Mouse (Mus musculus) midbrain, embryonic 11.5 days (tissue): ENCODE data around the gene Dok3. TPM values are rescaled to one million over a fixed set of nuclear protein-coding genes. Genes with fewer than 3 reads are reported as not detected.

ENCODE experiments used
- ATAC-seq: fragments of 200-750 bp; cut with Nextera tagmentation; 2 replicates; pipeline ENCODE4 v1.8.0; 2017; ENCODE audit warnings: moderate TSS enrichment, moderate library complexity; ENCODE audit not compliant: low FRiP score
- DNase-seq: peaks from one replicate; pipeline ENCODE4 v3.0.0; 2015; ENCODE audit warnings: low spot score; ENCODE audit errors: missing footprints
- H3K27ac ChIP-seq: fragments of 300-500 bp; sonication (generic); 2 replicates; pipeline ENCODE4 v1.5.1; 2014; ENCODE audit warnings: low read depth, low read length
- H3K27me3 ChIP-seq: fragments of 300-500 bp; sonication (generic); 2 replicates; pipeline ENCODE4 v1.6.1; 2014; ENCODE audit warnings: mild to moderate bottlenecking, low read length, moderate library complexity, mixed read lengths; ENCODE audit not compliant: control insufficient read depth, insufficient read depth
- H3K36me3 ChIP-seq: fragments of 300-500 bp; sonication (generic); 2 replicates; pipeline ENCODE4 v1.6.1; 2014; ENCODE audit warnings: mild to moderate bottlenecking, low read length, moderate library complexity, mixed read lengths; ENCODE audit not compliant: control insufficient read depth, insufficient read depth
- H3K4me1 ChIP-seq: fragments of 300-500 bp; sonication (generic); 2 replicates; pipeline ENCODE4 v1.6.1; 2014; ENCODE audit warnings: low read length; ENCODE audit not compliant: control insufficient read depth, insufficient read depth
- H3K4me2 ChIP-seq: fragments of 300-500 bp; sonication (generic); 2 replicates; pipeline ENCODE4 v1.6.1; 2014; ENCODE audit warnings: mild to moderate bottlenecking, moderate library complexity
- H3K4me3 ChIP-seq: fragments of 300-500 bp; sonication (generic); 2 replicates; pipeline ENCODE4 v1.5.1; 2014; ENCODE audit warnings: low read depth, low read length
- H3K9ac ChIP-seq: fragments of 300-500 bp; sonication (generic); 2 replicates; pipeline ENCODE4 v1.6.1; 2014; ENCODE audit warnings: low read length
- H3K9me3 ChIP-seq: fragments of 300-500 bp; sonication (generic); 2 replicates; pipeline ENCODE4 v1.6.1; 2016; ENCODE audit warnings: low read length; ENCODE audit not compliant: control insufficient read depth
- WGBS: fragments of 180-500 bp; shearing (Covaris S2); extraction: QIAGEN DNeasy Blood & Tissue Kit; methylation state at CpG from one replicate; pipeline ENCODE4 v1.1.7; 2014; 5-methylcytosine and 5-hydroxymethylcytosine counted together
- polyA plus RNA-seq: library from polyadenylated mRNA; unstranded; fragments of >200 nt; fragmentation: Nextera tagmentation; extraction: Ambion mirVana; gene quantifications from 2 replicates; pipeline ENCODE4 v1.2.1, GENCODE M21; 2014

Gene Dok3
- polyA plus RNA-seq, 1 experiment from 2014 or later: 1.9 TPM

DNA sequence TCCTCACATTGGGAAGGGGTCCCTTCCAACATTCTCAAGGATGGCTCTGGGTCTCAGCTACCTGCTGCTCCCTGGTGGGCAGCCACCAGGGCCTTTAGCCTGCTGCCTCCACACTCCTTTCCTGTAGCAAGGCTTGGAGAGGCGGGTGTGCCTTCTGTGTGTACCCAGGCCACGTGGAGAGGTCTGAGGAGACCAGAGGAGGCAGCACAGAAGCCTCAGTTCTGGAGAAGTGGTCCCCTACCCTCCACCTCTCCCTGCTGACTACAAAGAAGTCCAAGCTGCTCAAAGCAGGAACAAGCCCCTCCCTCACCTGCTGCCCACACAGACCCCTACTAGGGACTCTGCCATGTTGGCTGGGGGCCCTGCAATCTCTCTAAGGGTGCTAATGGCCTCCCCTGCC is 34.8 kb downstream of the Dok3 start:
- no peak overlapping the region for H3K9ac ChIP-seq
- DNase-seq (peak; percentile 85), ATAC-seq (no peak; the same call in 1 of the 2 replicates)
- H3K9me3 ChIP-seq: no peaks in the 10 kb centered on the region
- H3K4me2 ChIP-seq: no peak overlapping the region
- no peaks in the 10 kb centered on the region for H3K27me3 ChIP-seq
- H3K4me1 ChIP-seq: peaks cover 19% of the 10 kb centered on the region
- 25% methylated on average over 2 of the region's 2 CpGs for WGBS
- H3K36me3 ChIP-seq: peaks cover 9% of the 10 kb centered on the region
- H3K4me3 ChIP-seq: no peak overlapping the region
- no peak overlapping the region for H3K27ac ChIP-seq

DNA sequence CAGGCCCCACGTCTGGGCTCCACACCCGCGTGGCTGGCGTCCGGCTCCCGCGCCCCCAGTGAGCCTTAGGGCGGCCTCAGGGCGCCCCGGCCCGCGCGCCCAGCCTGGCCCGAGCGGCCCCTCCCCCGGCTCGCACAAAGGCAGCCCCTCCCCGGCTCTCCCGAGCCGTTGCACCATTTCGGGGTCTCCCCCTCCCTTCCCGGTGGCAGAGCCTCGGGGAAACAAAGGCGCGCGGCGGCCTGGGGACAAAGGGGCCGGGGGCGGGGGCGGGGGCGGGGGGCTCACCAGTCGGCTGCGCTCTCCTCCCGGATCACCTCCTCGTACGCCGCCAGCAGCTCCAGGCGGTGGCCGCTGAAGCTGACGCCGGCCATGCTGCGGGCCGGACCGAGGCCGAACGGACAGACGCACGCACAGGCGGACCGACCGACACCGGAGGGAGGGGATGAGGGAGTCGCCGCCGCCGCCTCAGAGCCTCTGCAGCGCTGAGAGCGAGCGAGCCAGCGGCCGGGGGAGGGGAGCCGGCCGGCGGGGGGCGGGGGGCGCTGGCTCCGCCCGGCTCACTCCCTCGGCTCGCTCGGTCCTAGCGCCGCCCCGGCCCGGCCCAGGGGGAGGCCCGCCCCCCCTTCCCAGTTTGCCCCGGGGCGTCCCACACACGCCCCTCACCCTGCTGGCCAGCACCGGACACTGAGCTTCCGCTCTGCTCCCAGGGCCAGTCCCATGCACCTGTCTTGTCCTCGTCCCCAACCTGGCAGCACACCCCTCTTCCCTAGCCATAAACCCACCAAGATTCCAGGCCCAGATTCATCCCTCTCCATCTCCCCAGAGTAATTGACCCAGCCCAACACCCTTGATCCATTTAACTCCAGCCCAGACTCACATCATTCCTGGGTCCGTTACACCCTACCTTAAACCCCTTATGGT is 41.3 kb downstream of the Dok3 start, which contains the start of gene Dbn1:
Gene Dbn1, minus strand, starts transcription at position 534 of the 921 bp plus-strand sequence.
- peak; percentile 85 for ATAC-seq
- H3K9ac ChIP-seq: peak within 1 kb of the TSS; percentile 99
- H3K27me3 ChIP-seq: no peaks in the 10 kb centered on the region
- H3K9me3 ChIP-seq: no peaks in the 10 kb centered on the region
- H3K4me2 ChIP-seq: peak within 1 kb of the TSS; percentile 83
- WGBS: under 1% methylated on average over 68 of the region's 83 CpGs
- peaks cover 3% of the 10 kb centered on the region; the same call in 1 of the 2 replicates for H3K36me3 ChIP-seq
- peak within 1 kb of the TSS; percentile 98 for H3K27ac ChIP-seq
- peak within 1 kb of the TSS; percentile 74 for H3K4me3 ChIP-seq
- peak; percentile 98 for DNase-seq
- H3K4me1 ChIP-seq: peaks cover 40% of the 10 kb centered on the region

DNA sequence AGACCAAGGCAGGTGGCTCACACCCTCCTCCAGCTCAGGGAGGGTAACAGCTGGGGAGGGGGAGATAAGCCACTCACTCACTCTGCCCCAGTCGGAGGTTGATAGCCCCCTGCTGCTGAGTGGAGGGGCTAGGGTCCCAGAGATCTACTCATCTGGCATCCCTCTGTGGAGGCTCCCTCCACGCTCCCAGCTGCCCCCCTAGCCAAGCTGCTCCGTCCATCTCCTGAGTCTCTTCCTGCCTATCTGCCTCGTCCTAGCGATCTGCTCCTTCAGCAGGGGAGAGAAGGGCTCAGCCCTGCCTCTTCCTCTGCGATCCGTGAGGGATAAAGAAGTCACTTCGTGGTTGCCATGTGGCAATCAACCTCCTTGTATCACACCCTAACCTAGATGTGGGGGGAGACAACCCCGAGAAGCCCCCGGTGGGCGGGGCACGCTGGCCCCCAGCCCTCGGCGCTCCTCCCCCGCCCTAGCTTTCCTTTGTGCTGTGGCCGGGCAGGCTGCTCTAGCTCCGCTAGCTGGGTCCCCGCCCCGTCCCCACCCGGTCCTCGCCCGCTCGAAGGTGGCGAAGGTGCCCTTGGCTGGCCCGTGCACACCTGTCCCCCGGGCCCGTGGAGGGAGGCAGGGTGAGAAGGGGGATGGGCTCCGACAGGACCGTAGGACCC is 42.0 kb downstream of the Dok3 start:
- ATAC-seq: peak; percentile 60
- H3K36me3 ChIP-seq: peaks cover 10% of the 10 kb centered on the region
- peak overlapping the region; percentile 74 for H3K4me3 ChIP-seq
- 1% methylated on average over 29 of the region's 29 CpGs for WGBS
- H3K4me1 ChIP-seq: peaks cover 40% of the 10 kb centered on the region
- no peaks in the 10 kb centered on the region for H3K27me3 ChIP-seq
- H3K9ac ChIP-seq: peak overlapping the region; percentile 99
- H3K27ac ChIP-seq: peak overlapping the region; percentile 98
- no peaks in the 10 kb centered on the region for H3K9me3 ChIP-seq
- H3K4me2 ChIP-seq: peak overlapping the region; percentile 83
- peak; percentile 96 for DNase-seq

DNA sequence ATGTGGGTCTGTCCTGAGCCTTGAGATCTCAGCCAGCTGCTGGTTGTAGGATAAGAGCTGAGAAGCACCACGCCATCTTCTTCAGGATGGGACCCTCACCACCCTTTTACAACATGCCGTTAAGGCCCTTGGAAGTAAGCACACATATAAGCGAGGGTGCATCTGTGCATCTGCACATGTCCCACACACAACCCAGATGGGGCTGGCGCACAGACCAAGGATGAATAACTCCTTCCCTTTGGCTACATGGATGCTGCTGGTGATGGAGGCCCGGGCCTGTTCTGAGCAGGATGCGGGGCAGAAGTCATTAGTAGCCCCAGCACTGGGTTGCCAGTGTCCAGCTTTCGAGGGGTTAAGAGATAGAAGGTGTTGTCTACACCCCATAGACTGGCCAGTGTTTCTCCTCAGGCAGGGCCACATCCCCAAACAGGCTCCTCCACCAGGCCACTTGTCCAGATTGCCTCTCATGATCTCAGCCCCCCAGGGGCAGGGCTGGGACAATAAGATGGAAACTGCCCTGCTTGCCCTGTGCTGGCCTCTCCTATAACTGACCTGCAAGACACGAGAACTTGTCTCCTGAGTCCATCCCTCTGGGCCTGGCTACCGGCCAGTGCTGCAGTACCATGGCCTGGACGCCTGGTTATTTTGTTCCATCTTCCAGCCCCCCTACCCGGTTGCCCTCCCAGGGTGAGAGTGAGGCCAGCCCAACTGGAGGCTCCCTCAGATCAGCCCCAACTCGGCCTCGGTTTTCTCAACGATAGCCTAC is 42.9 kb downstream of the Dok3 start:
- no peaks in the 10 kb centered on the region for H3K27me3 ChIP-seq
- peaks cover 40% of the 10 kb centered on the region for H3K4me1 ChIP-seq
- WGBS: 37% methylated on average over 14 of the region's 14 CpGs
- H3K27ac ChIP-seq: peak overlapping the region; percentile 98
- peaks cover 19% of the 10 kb centered on the region for H3K36me3 ChIP-seq
- H3K4me2 ChIP-seq: peak overlapping the region; percentile 83
- ATAC-seq (no peak), DNase-seq (peak; percentile 89)
- no peaks in the 10 kb centered on the region for H3K9me3 ChIP-seq
- peak overlapping the region; percentile 99 for H3K9ac ChIP-seq
- H3K4me3 ChIP-seq: peak overlapping the region; percentile 74

DNA sequence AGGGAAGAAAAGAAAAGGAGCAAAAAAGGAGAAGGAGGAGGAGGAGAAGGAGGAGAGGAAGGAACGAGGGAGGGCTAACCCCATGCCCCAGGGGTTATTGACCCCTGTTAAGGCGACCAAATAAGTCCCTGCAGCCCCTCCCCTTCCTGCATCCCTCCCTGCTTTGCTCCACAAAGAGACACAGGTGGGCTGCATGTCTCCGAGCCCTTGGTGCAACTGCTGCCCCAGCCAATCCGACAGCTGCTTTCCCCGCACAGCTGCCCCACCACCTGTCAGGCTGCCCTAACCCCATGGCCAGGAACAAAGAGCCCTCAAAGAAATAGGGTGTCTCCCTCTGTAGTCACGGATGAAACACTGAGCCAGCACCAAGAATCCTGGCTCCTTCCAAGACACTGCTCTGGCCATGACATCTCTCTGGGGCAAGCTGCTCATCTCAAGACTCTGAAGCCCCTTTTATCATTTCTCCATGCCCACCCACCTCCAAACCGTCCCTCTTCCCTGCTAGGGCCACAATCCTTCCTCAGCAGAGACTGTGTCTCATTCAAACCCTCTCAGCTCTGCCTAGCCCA is 44.5 kb downstream of the Dok3 start:
- no peaks in the 10 kb centered on the region for H3K9me3 ChIP-seq
- H3K4me2 ChIP-seq: peak overlapping the region; percentile 83
- H3K36me3 ChIP-seq: peaks cover 32% of the 10 kb centered on the region
- peak overlapping the region; percentile 74 for H3K4me3 ChIP-seq
- H3K9ac ChIP-seq: peak overlapping the region; percentile 99
- H3K4me1 ChIP-seq: peaks cover 40% of the 10 kb centered on the region
- ATAC-seq (no peak), DNase-seq (peak; percentile 90)
- H3K27me3 ChIP-seq: no peaks in the 10 kb centered on the region
- 17% methylated on average over 7 of the region's 7 CpGs for WGBS
- peak overlapping the region; percentile 72 for H3K27ac ChIP-seq

DNA sequence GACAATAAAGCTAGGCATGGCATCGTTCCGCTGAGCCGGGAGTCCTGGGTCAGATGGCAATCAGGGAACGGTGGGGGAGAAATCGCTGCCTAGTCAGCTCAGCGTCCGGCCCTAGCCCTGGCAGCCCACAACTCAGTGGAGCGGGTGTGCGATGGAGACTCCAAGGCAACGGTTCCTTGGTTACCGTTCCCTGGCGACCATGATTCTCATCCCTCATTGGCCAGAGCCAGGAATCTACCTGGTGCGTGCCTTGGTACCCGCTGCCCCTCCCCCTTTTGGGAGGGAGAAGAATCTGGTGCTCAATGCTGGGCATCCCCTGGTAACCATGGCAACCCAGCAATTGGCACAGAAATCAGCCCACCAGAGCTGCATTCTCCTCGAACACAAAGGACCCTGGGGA is 45.5 kb downstream of the Dok3 start:
- H3K4me3 ChIP-seq: peak overlapping the region; percentile 4; the same call in 1 of the 2 replicates
- H3K9ac ChIP-seq: peak overlapping the region; percentile 99; the same call in 1 of the 2 replicates
- peak; percentile 43 for ATAC-seq
- H3K36me3 ChIP-seq: peaks cover 35% of the 10 kb centered on the region
- H3K4me2 ChIP-seq: peak overlapping the region; percentile 83
- H3K9me3 ChIP-seq: no peaks in the 10 kb centered on the region
- H3K4me1 ChIP-seq: peaks cover 40% of the 10 kb centered on the region
- peak overlapping the region; percentile 72 for H3K27ac ChIP-seq
- peak; percentile 97 for DNase-seq
- H3K27me3 ChIP-seq: no peaks in the 10 kb centered on the region
- 14% methylated on average over 15 of the region's 15 CpGs for WGBS

DNA sequence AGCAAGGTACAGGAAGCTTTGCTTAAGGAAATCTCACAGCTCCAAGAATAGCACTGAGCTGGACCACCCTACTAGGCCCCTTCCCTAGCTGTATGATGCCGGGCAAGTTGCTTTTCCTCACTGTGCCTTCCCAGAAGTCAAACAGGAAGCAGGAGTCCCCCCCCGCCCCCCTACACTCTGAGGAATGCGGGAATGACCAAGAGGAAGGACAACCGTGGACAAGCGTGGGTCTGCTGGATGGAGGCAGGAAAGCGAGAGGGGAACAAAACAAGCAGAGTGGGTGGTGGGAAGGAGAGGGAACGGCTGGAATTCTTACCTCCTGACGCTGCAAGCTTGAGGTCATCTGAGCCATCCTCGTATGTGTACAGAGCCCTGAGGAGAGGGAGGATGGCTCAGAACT is 46.0 kb downstream of the Dok3 start:
- Histone ChIP-seq H3K27ac (peak overlapping the region; percentile 51; the same call in 1 of the 2 replicates), H3K9ac (peak overlapping the region; percentile 33; the same call in 1 of the 2 replicates), H3K36me3 (peaks cover 35% of the 10 kb centered on the region), H3K4me2 (peak overlapping the region; percentile 83), H3K4me3 (peak overlapping the region; percentile 4; the same call in 1 of the 2 replicates), H3K9me3 (no peaks in the 10 kb centered on the region), H3K27me3 (no peaks in the 10 kb centered on the region), H3K4me1 (peaks cover 36% of the 10 kb centered on the region)
- DNase-seq (no peak), ATAC-seq (no peak)
- 60% methylated on average over 9 of the region's 9 CpGs for WGBS

DNA sequence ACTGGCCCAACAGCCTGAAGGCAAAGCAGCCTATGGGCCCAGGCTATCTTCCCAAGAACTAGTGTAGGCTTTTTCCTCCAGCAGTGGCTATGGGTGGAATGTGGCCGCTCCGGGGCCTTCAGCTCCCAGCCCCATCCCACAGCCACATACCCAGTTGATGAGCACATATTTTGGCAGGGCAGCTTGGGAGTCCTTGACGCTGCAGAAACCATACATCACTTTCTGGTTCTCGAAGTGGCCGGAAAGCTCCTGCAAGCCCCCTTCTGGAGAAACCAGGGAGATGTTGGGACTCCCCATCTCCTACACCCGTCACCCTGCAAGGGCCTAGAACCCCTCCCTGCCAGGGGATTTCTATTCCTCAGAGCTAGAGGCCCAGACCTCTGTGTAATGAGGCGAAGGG is 46.6 kb downstream of the Dok3 start:
- peaks cover 35% of the 10 kb centered on the region for H3K4me1 ChIP-seq
- no peak overlapping the region for H3K27ac ChIP-seq
- 89% methylated on average over 7 of the region's 7 CpGs for WGBS

More for the DNA sequence above, 46.6 kb downstream of the Dok3 start:
- Histone ChIP-seq H3K9ac (no peak overlapping the region), H3K27me3 (no peaks in the 10 kb centered on the region), H3K9me3 (no peaks in the 10 kb centered on the region), H3K4me2 (no peak overlapping the region), H3K36me3 (peaks cover 39% of the 10 kb centered on the region), H3K4me3 (no peak overlapping the region)
- ATAC-seq (no peak), DNase-seq (no peak)
